Mouse (Mus musculus) cerebellum, adult 2 months (tissue): ENCODE measurements at regions not wholly inside any gene's neighbourhood (a gene's known extent, or its start where the extent isn't known, plus 50 kb on each side); places are given as distances from the start of the nearest gene placed in this dataset.
A peak's percentile ranks its signal among the peaks of the same experiment; 100 is the strongest.

Source experiments
- DNase-seq, 2 experiments: peaks; one replicate each; pipeline ENCODE4 v3.0.0; 2021
- H3K27ac ChIP-seq: fragments of 200-500 bp; 2 replicates; pipeline ENCODE4 v1.5.1; 2012; ENCODE audit warnings: low read length, control low read depth, inconsistent platforms; ENCODE audit not compliant: insufficient read depth
- H3K27me3 ChIP-seq: fragments of 200-500 bp; 2 replicates; pipeline ENCODE4 v1.6.1; 2012; ENCODE audit warnings: inconsistent platforms, mild to moderate bottlenecking, low read length, moderate library complexity; ENCODE audit not compliant: control insufficient read depth, insufficient read depth
- H3K4me1 ChIP-seq: fragments of 200-500 bp; 2 replicates; pipeline ENCODE4 v1.6.1; 2011; ENCODE audit warnings: low read length; ENCODE audit not compliant: control insufficient read depth, insufficient read depth
- H3K4me3 ChIP-seq: fragments of 200-500 bp; replicated peaks from 2 replicates; pipeline ENCODE3; 2011; ENCODE audit warnings: mild to moderate bottlenecking, low read depth, low read length, control low read depth; ENCODE audit not compliant: insufficient read depth
- CTCF ChIP-seq: fragments of 200-500 bp; IDR thresholded peaks from 2 replicates; pipeline ENCODE4 v1.5.1; 2011; ENCODE audit warnings: low read depth, mild to moderate bottlenecking, control low read depth, low read length, moderate library complexity, borderline replicate concordance; ENCODE audit not compliant: insufficient read depth
- POLR2A ChIP-seq: fragments of 200-500 bp; IDR thresholded peaks from 2 replicates; pipeline ENCODE4 v1.6.1; 2011; ENCODE audit warnings: low read length, control low read depth, borderline replicate concordance; ENCODE audit not compliant: insufficient read depth
- WGBS: fragments of 180-500 bp; shearing (Covaris S2); methylation state at CpG from one replicate; pipeline ENCODE4 v1.1.7; 2018; 5-methylcytosine and 5-hydroxymethylcytosine counted together

GRCm38 (mm10) chr11:25322426-25322825, 888.1 kb downstream of the 5730522E02Rik start:
- H3K27me3 ChIP-seq = no peaks in the 10 kb centered on the region
- no peaks in the 10 kb centered on the region for H3K4me1 ChIP-seq
- H3K4me3 ChIP-seq = no peak overlapping the region
- H3K27ac ChIP-seq = no peak overlapping the region
- DNase-seq = peak; percentile 30 to 34
- TF ChIP-seq CTCF (no peak), POLR2A (no peak)

- no peak overlapping the region for H3K4me3 ChIP-seq
- no peaks in the 10 kb centered on the region for H3K4me1 ChIP-seq
- H3K27ac ChIP-seq = no peak overlapping the region
- 89% methylated on average over 4 of the region's 4 CpGs for WGBS
- H3K27me3 ChIP-seq = no peaks in the 10 kb centered on the region
- DNase-seq = no peak
- TF ChIP-seq CTCF (no peak), POLR2A (no peak)
Measured at GRCm38 (mm10) chr11:25321494-25321893, 889.1 kb downstream of the 5730522E02Rik start.

GRCm38 (mm10) chr11:25314645-25315044, 895.9 kb downstream of the 5730522E02Rik start:
- 51% methylated on average over 10 of the region's 10 CpGs for WGBS
- no peak for DNase-seq
- H3K4me1 ChIP-seq = no peaks in the 10 kb centered on the region
- H3K27ac ChIP-seq = no peak overlapping the region
- H3K4me3 ChIP-seq = no peak overlapping the region
- TF ChIP-seq CTCF (no peak), POLR2A (no peak)
- H3K27me3 ChIP-seq = no peaks in the 10 kb centered on the region

GRCm38 (mm10) chr11:25313879-25314278, 896.7 kb downstream of the 5730522E02Rik start:
- Histone ChIP-seq H3K4me1 (no peaks in the 10 kb centered on the region), H3K27ac (no peak overlapping the region), H3K27me3 (no peaks in the 10 kb centered on the region), H3K4me3 (no peak overlapping the region)
- 15% methylated on average over 8 of the region's 8 CpGs for WGBS
- TF ChIP-seq POLR2A = no peak
- no peak for TF ChIP-seq CTCF
- DNase-seq = no peak

- no peak for TF ChIP-seq POLR2A
- no peak for TF ChIP-seq CTCF
- H3K27me3 ChIP-seq = no peaks in the 10 kb centered on the region
- no peak for DNase-seq
- H3K4me1 ChIP-seq = no peaks in the 10 kb centered on the region
- WGBS = 25% methylated on average over 4 of the region's 4 CpGs
- H3K4me3 ChIP-seq = no peak overlapping the region
- H3K27ac ChIP-seq = no peak overlapping the region
Measured at GRCm38 (mm10) chr11:25313308-25313707, 897.3 kb downstream of the 5730522E02Rik start.

GRCm38 (mm10) chr11:25310754-25311153, 899.8 kb downstream of the 5730522E02Rik start:
- TF ChIP-seq CTCF (no peak), POLR2A (no peak)
- no peak overlapping the region for H3K4me3 ChIP-seq
- no peak for DNase-seq
- H3K27ac ChIP-seq = no peak overlapping the region
- no peaks in the 10 kb centered on the region for H3K27me3 ChIP-seq
- H3K4me1 ChIP-seq = no peaks in the 10 kb centered on the region
- 37% methylated on average over 3 of the region's 3 CpGs for WGBS

GRCm38 (mm10) chr11:25301130-25301529, 909.4 kb downstream of the 5730522E02Rik start:
- Histone ChIP-seq H3K4me1 (no peaks in the 10 kb centered on the region), H3K4me3 (no peak overlapping the region), H3K27me3 (no peaks in the 10 kb centered on the region), H3K27ac (no peak overlapping the region)
- 25% methylated on average over 9 of the region's 9 CpGs for WGBS
- DNase-seq = peak; percentile 44 to 52
- no peak for TF ChIP-seq POLR2A
- peak; percentile 66 for TF ChIP-seq CTCF

- no peak for TF ChIP-seq POLR2A
- TF ChIP-seq CTCF = no peak
- H3K27me3 ChIP-seq = no peaks in the 10 kb centered on the region
- no peak overlapping the region for H3K27ac ChIP-seq
- H3K4me1 ChIP-seq = no peaks in the 10 kb centered on the region
- no peak for DNase-seq
- WGBS = 74% methylated on average over 13 of the region's 13 CpGs
- H3K4me3 ChIP-seq = no peak overlapping the region
Measured at GRCm38 (mm10) chr11:25288346-25288745, 922.2 kb downstream of the 5730522E02Rik start.
